Mouse (Mus musculus) hindbrain, embryonic 14.5 days (tissue): ENCODE measurements around the gene Aqp6. TPM values are rescaled to one million over a fixed set of nuclear protein-coding genes. Genes with fewer than 3 reads are reported as not detected.

Source experiments
- ATAC-seq: fragments of 200-750 bp; cut with Nextera tagmentation; 2 replicates; pipeline ENCODE4 v1.8.0; 2017; ENCODE audit warnings: moderate number of reproducible peaks, mild to moderate bottlenecking, moderate TSS enrichment, moderate library complexity; ENCODE audit not compliant: low FRiP score
- DNase-seq: peaks from one replicate; pipeline ENCODE4 v3.0.0-alpha.2; 2015; ENCODE audit warnings: low spot score
- H3K27ac ChIP-seq: fragments of 300-500 bp; sonication (generic); 2 replicates; pipeline ENCODE4 v1.5.1; 2014; ENCODE audit warnings: mild to moderate bottlenecking, moderate library complexity
- H3K27me3 ChIP-seq: fragments of 300-500 bp; sonication (generic); 2 replicates; pipeline ENCODE4 v1.6.1; 2014; ENCODE audit warnings: mild to moderate bottlenecking, low read length, mixed read lengths; ENCODE audit not compliant: control insufficient read depth, insufficient read depth
- H3K36me3 ChIP-seq: fragments of 300-500 bp; sonication (generic); replicated peaks from 2 replicates; pipeline ENCODE4 v1.6.1; 2014; ENCODE audit not compliant: control insufficient read depth, insufficient read depth
- H3K4me1 ChIP-seq: fragments of 300-500 bp; sonication (generic); replicated peaks from 2 replicates; pipeline ENCODE4 v1.6.1; 2014; ENCODE audit warnings: antibody characterized with exemption, low read length, mixed read lengths; ENCODE audit not compliant: control insufficient read depth, insufficient read depth
- H3K4me2 ChIP-seq: fragments of 300-500 bp; sonication (generic); replicated peaks from 2 replicates; pipeline ENCODE4 v1.6.1; 2014; ENCODE audit warnings: mild to moderate bottlenecking, moderate library complexity
- H3K4me3 ChIP-seq: fragments of 300-500 bp; sonication (generic); replicated peaks from 2 replicates; pipeline ENCODE4 v1.5.1; 2014; ENCODE audit warnings: mild to moderate bottlenecking, low read length
- H3K9ac ChIP-seq: fragments of 300-500 bp; sonication (generic); 2 replicates; pipeline ENCODE4 v1.6.1; 2014
- H3K9me3 ChIP-seq: fragments of 300-500 bp; sonication (generic); 2 replicates; pipeline ENCODE4 v1.6.1; 2016; ENCODE audit warnings: low read length; ENCODE audit not compliant: control insufficient read depth
- WGBS: fragments of 180-500 bp; shearing (Covaris S2); extraction: QIAGEN DNeasy Blood & Tissue Kit; methylation state at CpG from one replicate; pipeline ENCODE4 v1.1.7; 2014; 5-methylcytosine and 5-hydroxymethylcytosine counted together
- polyA plus RNA-seq: library from polyadenylated mRNA; unstranded; fragments of >200 nt; fragmentation: Nextera tagmentation; extraction: Ambion mirVana; gene quantifications from 2 replicates; pipeline ENCODE4 v1.2.1, GENCODE M21; 2014

Gene Aqp6
- polyA plus RNA-seq, 1 experiment from 2014 or later = 1.2 TPM

GRCm38 (mm10) chr15:99605595-99605994, 4.4 kb downstream of the Aqp6 start:
- Histone ChIP-seq H3K9ac (no peak overlapping the region), H3K27me3 (no peaks in the 10 kb centered on the region), H3K9me3 (no peaks in the 10 kb centered on the region), H3K27ac (no peak overlapping the region), H3K4me1 (peaks cover 32% of the 10 kb centered on the region), H3K4me2 (no peak overlapping the region), H3K36me3 (no peaks in the 10 kb centered on the region), H3K4me3 (no peak overlapping the region)
- DNase-seq (no peak), ATAC-seq (no peak)
- WGBS = 49% methylated on average over 3 of the region's 3 CpGs

DNA sequence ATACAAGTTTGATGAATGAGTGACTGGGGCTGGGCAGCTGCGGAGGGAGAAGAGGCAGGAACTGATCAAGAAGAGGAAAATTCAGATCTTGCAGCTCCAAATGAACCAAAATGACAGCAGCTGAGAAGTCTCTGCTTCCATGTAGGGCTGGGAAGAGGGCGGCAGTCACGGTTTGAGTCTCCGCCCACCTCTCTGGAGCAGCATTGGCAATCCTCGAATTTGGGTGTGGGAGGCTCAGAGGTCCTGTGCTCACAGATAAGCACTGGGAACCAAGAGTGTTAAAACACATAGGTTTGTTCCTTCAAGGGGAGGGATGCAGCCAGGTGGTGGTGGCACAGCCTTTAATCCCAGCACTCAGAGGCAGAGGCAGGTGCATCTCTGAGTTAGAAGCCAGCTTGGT, 5.3 kb downstream of the Aqp6 start:
- no peak overlapping the region for H3K27ac ChIP-seq
- ATAC-seq = no peak
- no peak overlapping the region for H3K4me3 ChIP-seq
- H3K36me3 ChIP-seq = no peaks in the 10 kb centered on the region
- DNase-seq = no peak
- no peaks in the 10 kb centered on the region for H3K9me3 ChIP-seq
- no peak overlapping the region for H3K9ac ChIP-seq
- H3K4me2 ChIP-seq = no peak overlapping the region
- no peaks in the 10 kb centered on the region for H3K27me3 ChIP-seq
- peaks cover 33% of the 10 kb centered on the region for H3K4me1 ChIP-seq
- WGBS = 25% methylated on average over 5 of the region's 5 CpGs

DNA sequence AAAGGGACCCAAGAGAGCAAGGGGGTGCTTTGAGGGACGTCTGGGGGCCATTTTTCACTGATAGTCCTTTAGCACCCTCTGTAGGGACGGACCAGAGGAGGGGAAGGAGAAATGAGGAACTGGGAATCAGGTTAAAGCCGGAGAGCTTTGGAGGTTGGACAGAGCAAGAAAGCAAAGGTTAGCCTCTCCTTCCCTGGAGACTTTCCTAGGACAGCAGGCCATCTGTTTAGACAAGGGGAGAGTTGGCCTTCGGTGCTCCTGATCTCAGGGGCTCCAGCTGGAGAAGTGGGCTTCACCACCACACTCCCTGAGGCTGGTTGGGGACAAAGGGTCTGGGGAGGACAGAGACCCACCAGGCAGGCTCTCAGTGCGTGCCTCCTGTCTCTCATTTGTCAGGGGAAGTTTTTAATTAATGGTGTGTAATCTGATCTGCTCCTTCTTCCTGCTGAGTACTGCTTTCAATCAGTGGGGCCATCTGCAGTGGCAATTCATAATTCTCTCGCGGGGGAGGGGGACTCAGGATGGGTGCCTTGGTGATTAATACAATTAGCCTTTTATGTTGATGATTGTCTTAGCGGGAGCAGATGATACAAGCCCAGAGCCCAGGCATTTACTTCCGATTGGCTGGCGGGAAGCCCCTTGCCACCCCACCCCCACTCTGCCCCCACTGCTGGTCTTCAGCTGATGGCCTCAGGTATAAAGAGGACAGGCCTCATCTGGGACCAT, 6.4 kb downstream of the Aqp6 start:
- H3K27me3 ChIP-seq = no peaks in the 10 kb centered on the region
- no peak overlapping the region for H3K4me3 ChIP-seq
- peaks cover 30% of the 10 kb centered on the region for H3K4me1 ChIP-seq
- 10% methylated on average over 10 of the region's 10 CpGs for WGBS
- no peak overlapping the region for H3K27ac ChIP-seq
- no peaks in the 10 kb centered on the region for H3K36me3 ChIP-seq
- H3K4me2 ChIP-seq = no peak overlapping the region
- no peaks in the 10 kb centered on the region for H3K9me3 ChIP-seq
- no peak for DNase-seq
- H3K9ac ChIP-seq = no peak overlapping the region
- peak; percentile 71; the same call in 1 of the 2 replicates for ATAC-seq

GRCm38 (mm10) chr15:99608382-99609125, 7.4 kb downstream of the Aqp6 start:
- H3K4me1 ChIP-seq = peaks cover 30% of the 10 kb centered on the region
- ATAC-seq = no peak

GRCm38 (mm10) chr15:99611563-99611962, 10.4 kb downstream of the Aqp6 start:
- Histone ChIP-seq H3K4me3 (no peak overlapping the region), H3K27me3 (no peaks in the 10 kb centered on the region), H3K4me1 (peaks cover 31% of the 10 kb centered on the region), H3K27ac (0 out of 2 replicates have a peak overlapping the region, but pooled peaks have one; percentile 0), H3K9ac (peak overlapping the region; percentile 4; the same call in 1 of the 2 replicates), H3K36me3 (no peaks in the 10 kb centered on the region), H3K9me3 (no peaks in the 10 kb centered on the region), H3K4me2 (no peak overlapping the region)
- WGBS = 61% methylated on average over 7 of the region's 7 CpGs
- ATAC-seq (no peak), DNase-seq (no peak)

More at GRCm38 (mm10) chr15:99608382-99609125, 7.4 kb downstream of the Aqp6 start:
- Histone ChIP-seq H3K27ac (no peak overlapping the region), H3K9ac (no peak overlapping the region), H3K4me2 (no peak overlapping the region), H3K36me3 (no peaks in the 10 kb centered on the region), H3K9me3 (no peaks in the 10 kb centered on the region), H3K4me3 (no peak overlapping the region), H3K27me3 (no peaks in the 10 kb centered on the region)
- no peak for DNase-seq
- WGBS = 63% methylated on average over 13 of the region's 13 CpGs

DNA sequence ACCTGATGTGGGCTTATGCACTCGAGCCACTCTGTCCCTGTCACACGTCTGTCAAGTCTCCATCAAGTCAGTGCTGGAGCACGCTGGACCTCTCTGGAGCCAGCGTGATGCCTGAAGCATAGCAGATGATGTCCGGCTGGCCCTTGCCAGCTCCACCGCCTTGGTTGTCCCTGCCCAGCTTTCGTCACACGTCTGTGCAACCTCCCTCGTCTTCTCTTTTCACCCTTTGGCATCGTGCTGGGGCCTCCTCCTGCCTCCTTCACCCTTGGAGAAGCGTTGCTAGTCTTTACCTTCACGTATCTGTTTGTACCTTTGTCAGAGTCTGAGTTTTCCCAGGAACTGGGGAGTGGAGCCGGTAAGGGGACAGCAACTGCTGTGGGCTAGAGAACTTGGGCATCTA, 13.1 kb downstream of the Aqp6 start:
- DNase-seq (no peak), ATAC-seq (no peak)
- 75% methylated on average over 13 of the region's 13 CpGs for WGBS
- H3K27ac ChIP-seq = peak overlapping the region; percentile 48
- peak overlapping the region; percentile 8; the same call in 1 of the 2 replicates for H3K4me2 ChIP-seq
- H3K9me3 ChIP-seq = no peaks in the 10 kb centered on the region
- H3K4me3 ChIP-seq = no peak overlapping the region
- H3K36me3 ChIP-seq = no peaks in the 10 kb centered on the region
- no peak overlapping the region; the same call in 1 of the 2 replicates for H3K9ac ChIP-seq
- H3K27me3 ChIP-seq = no peaks in the 10 kb centered on the region
- peaks cover 14% of the 10 kb centered on the region for H3K4me1 ChIP-seq

- Histone ChIP-seq H3K4me1 (peaks cover 14% of the 10 kb centered on the region), H3K27ac (peak overlapping the region; percentile 48), H3K4me3 (no peak overlapping the region), H3K36me3 (no peaks in the 10 kb centered on the region), H3K9me3 (no peaks in the 10 kb centered on the region), H3K4me2 (peak overlapping the region; percentile 8; the same call in 1 of the 2 replicates), H3K27me3 (no peaks in the 10 kb centered on the region), H3K9ac (no peak overlapping the region; the same call in 1 of the 2 replicates)
- no peak; the same call in 1 of the 2 replicates for ATAC-seq
- 14% methylated on average over 12 of the region's 12 CpGs for WGBS
- no peak for DNase-seq
Observed at GRCm38 (mm10) chr15:99614753-99615152, 13.6 kb downstream of the Aqp6 start.

DNA sequence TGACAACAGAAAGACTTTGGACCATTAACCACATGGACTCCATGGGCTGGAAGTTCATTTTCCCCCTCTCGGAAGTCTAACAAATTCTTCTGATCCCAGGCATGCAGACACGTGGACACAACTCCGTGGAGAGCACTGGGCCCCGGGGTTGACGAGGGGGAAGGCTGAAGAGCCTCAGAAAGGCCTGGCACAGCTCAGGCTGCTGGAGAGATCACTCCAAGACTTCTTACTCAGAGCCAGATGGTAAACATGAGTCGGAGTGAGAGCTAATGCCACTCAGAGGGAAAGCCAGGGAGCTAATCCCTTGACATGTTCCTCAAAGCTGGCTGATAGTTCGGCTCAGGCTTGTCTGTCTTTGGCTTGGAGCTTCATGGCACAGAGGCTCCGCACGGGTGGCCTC, 14.0 kb downstream of the Aqp6 start:
- H3K27ac ChIP-seq = peak overlapping the region; percentile 48; the same call in 1 of the 2 replicates

DNA sequence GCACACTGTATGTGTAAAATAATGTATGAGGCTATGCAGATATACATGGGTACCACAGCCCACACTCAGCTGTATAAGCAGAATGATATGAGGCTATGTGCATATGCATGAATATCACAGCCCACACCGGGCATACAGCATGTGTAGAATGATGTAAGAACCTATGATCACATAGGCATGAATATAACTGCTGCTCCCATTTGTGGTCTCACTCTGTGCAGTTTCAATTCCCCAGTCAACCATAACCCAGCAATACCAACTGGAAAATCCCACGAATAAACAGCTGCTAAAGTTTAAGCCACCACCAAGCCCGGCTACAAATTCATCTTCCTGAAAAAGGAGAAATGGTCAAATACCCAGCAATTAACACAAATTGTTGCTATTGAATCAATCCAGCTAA, 17.4 kb downstream of the Aqp6 start:
- Histone ChIP-seq H3K36me3 (peaks cover 18% of the 10 kb centered on the region), H3K4me1 (peaks cover 9% of the 10 kb centered on the region), H3K9me3 (no peaks in the 10 kb centered on the region), H3K9ac (no peak overlapping the region), H3K4me2 (no peak overlapping the region), H3K4me3 (no peak overlapping the region), H3K27me3 (no peaks in the 10 kb centered on the region), H3K27ac (no peak overlapping the region)
- DNase-seq (no peak), ATAC-seq (no peak)
- WGBS = 87% methylated on average over 3 of the region's 3 CpGs

More for the DNA sequence above, 14.0 kb downstream of the Aqp6 start:
- Histone ChIP-seq H3K4me3 (no peak overlapping the region), H3K9ac (no peak overlapping the region), H3K36me3 (no peaks in the 10 kb centered on the region), H3K9me3 (no peaks in the 10 kb centered on the region), H3K4me1 (peaks cover 14% of the 10 kb centered on the region), H3K4me2 (no peak overlapping the region), H3K27me3 (no peaks in the 10 kb centered on the region)
- 55% methylated on average over 9 of the region's 9 CpGs for WGBS
- ATAC-seq (no peak), DNase-seq (no peak)
